ENCODE assay signal across 24 mouse cellular contexts in genomic region chr13:26745059-26745759, GRCm38 (mm10). TPM values are rescaled to one million over a fixed set of nuclear protein-coding genes. Genes with fewer than 3 reads are reported as not detected.
DNase-seq lines count a peak whose midpoint lies in the region; ATAC-seq and TF ChIP-seq lines count a peak whose summit lies in the region.
"Had no signal": no experiment of that assay in that cellular context is flagged by ENCODE, and none has a peak within 500 bp of the region (broad histone marks: within the 10 kb centered on the region; RNA-seq: fewer than 3 reads in every experiment).

No protein-coding gene starts in this region.

- H3K36me3 ChIP-seq in forebrain, embryonic 13.5 days (ENCODE audit: poor library complexity, severe bottlenecking), result no peaks in the 10 kb centered on the region
- no peaks in the 10 kb centered on the region for H3K36me3 ChIP-seq in hindbrain, embryonic 12.5 days
- no peaks in the 10 kb centered on the region for H3K36me3 ChIP-seq in midbrain, embryonic 13.5 days
- no peaks in the 10 kb centered on the region for H3K36me3 ChIP-seq in lung, postnatal 0 days (ENCODE audit: insufficient read depth, low read length)
- H3K36me3 ChIP-seq in intestine, postnatal 0 days (ENCODE audit: control insufficient read depth, insufficient read depth), result no peaks in the 10 kb centered on the region
- H3K36me3 ChIP-seq: embryonic facial prominence, embryonic 12.5 days; limb, embryonic 10.5 days; liver, embryonic 12.5 days; lung, embryonic 15.5 days had no signal

- H3K4me2 ChIP-seq in forebrain, embryonic 13.5 days, result no peak overlapping the region
- no peak overlapping the region for H3K4me2 ChIP-seq in hindbrain, embryonic 12.5 days (replicated peaks)
- no peak overlapping the region for H3K4me2 ChIP-seq in midbrain, embryonic 13.5 days (replicated peaks)
- no peak overlapping the region for H3K4me2 ChIP-seq in lung, postnatal 0 days (replicated peaks; ENCODE audit: low read depth, low read length)
- H3K4me2 ChIP-seq in intestine, postnatal 0 days (replicated peaks; ENCODE audit: low read depth), result no peak overlapping the region
- H3K4me2 ChIP-seq: embryonic facial prominence, embryonic 12.5 days; liver, embryonic 12.5 days; lung, embryonic 15.5 days had no signal

- 52% methylated on average over 5 of the region's 5 CpGs for WGBS in forebrain, embryonic 13.5 days
- WGBS in hindbrain, embryonic 12.5 days, result 49% methylated on average over 5 of the region's 5 CpGs
- 19% methylated on average over 5 of the region's 5 CpGs for WGBS in midbrain, embryonic 13.5 days
- WGBS in lung, postnatal 0 days, result 85% methylated on average over 5 of the region's 5 CpGs
- 82% methylated on average over 5 of the region's 5 CpGs for whole genome bisulfite sequencing in intestine, postnatal 0 days

- H3K27me3 ChIP-seq in forebrain, embryonic 13.5 days, result no peaks in the 10 kb centered on the region
- no peaks in the 10 kb centered on the region for H3K27me3 ChIP-seq in hindbrain, embryonic 12.5 days
- H3K27me3 ChIP-seq in midbrain, embryonic 13.5 days, result no peaks in the 10 kb centered on the region
- H3K27me3 ChIP-seq in lung, postnatal 0 days (replicated peaks; ENCODE audit: insufficient read depth, low read length), result no peaks in the 10 kb centered on the region
- H3K27me3 ChIP-seq in intestine, postnatal 0 days (replicated peaks; ENCODE audit: control insufficient read depth, insufficient read depth, low read length), result no peaks in the 10 kb centered on the region
- H3K27me3 ChIP-seq: embryonic facial prominence, embryonic 12.5 days; liver, embryonic 12.5 days; lung, embryonic 15.5 days had no signal

- H3K9me3 ChIP-seq in forebrain, embryonic 13.5 days (replicated peaks), result no peaks in the 10 kb centered on the region
- H3K9me3 ChIP-seq in hindbrain, embryonic 12.5 days (replicated peaks), result no peaks in the 10 kb centered on the region
- H3K9me3 ChIP-seq in midbrain, embryonic 13.5 days, result no peaks in the 10 kb centered on the region
- H3K9me3 ChIP-seq in lung, postnatal 0 days (ENCODE audit: low read length), result no peaks in the 10 kb centered on the region
- no peaks in the 10 kb centered on the region for H3K9me3 ChIP-seq in intestine, postnatal 0 days (ENCODE audit: control insufficient read depth)
- H3K9me3 ChIP-seq: embryonic facial prominence, embryonic 12.5 days; limb, embryonic 10.5 days; liver, embryonic 12.5 days; lung, embryonic 15.5 days had no signal

- peak; percentile 33 for DNase-seq in retina, embryonic 14.5 days (ENCODE audit: low spot score)
- no peak for DNase-seq in lung, postnatal 0 days (ENCODE audit: low spot score)
- DNase-seq in adrenal gland, postnatal 36 days, result no peak
- DNase-seq: adrenal gland, postnatal 10 days; cerebellum, postnatal 25 days; kidney, adult 2 months; thymus, postnatal 14 days had no signal

- peak overlapping the region; percentile 82 for H3K27ac ChIP-seq in forebrain, embryonic 13.5 days
- peak overlapping the region; percentile 65 for H3K27ac ChIP-seq in hindbrain, embryonic 12.5 days
- peak overlapping the region; percentile 78 for H3K27ac ChIP-seq in midbrain, embryonic 13.5 days
- no peak overlapping the region for H3K27ac ChIP-seq in lung, postnatal 0 days (ENCODE audit: low read length)
- H3K27ac ChIP-seq in intestine, postnatal 0 days (ENCODE audit: low read depth, low read length), result no peak overlapping the region
- H3K27ac ChIP-seq: embryonic facial prominence, embryonic 12.5 days; limb, embryonic 10.5 days; liver, embryonic 12.5 days; lung, embryonic 15.5 days had no signal

- ATAC-seq in forebrain, embryonic 13.5 days, result peak; percentile 64; the same call in 1 of the 2 replicates
- peak; percentile 64 for ATAC-seq in hindbrain, embryonic 12.5 days (ENCODE audit: low FRiP score)
- ATAC-seq in midbrain, embryonic 13.5 days, result peak; percentile 74
- ATAC-seq in lung, postnatal 0 days, result no peak
- no peak for ATAC-seq in intestine, postnatal 0 days
- ATAC-seq: CD4-positive, CD25-positive, alpha-beta regulatory T cell, adult 4 months; liver, embryonic 12.5 days had no signal

- 0 out of 2 replicates have a peak, but pooled peaks cover 11% of the 10 kb centered on the region for H3K4me1 ChIP-seq in forebrain, embryonic 13.5 days
- H3K4me1 ChIP-seq in hindbrain, embryonic 12.5 days, result peaks cover 8% of the 10 kb centered on the region; the same call in 1 of the 2 replicates
- peaks cover 15% of the 10 kb centered on the region for H3K4me1 ChIP-seq in midbrain, embryonic 13.5 days (replicated peaks)
- no peaks in the 10 kb centered on the region for H3K4me1 ChIP-seq in lung, postnatal 0 days (ENCODE audit: insufficient read depth, low read depth, low read length)
- no peaks in the 10 kb centered on the region for H3K4me1 ChIP-seq in intestine, postnatal 0 days (replicated peaks; ENCODE audit: control insufficient read depth, insufficient read depth, low read length)
- H3K4me1 ChIP-seq: embryonic facial prominence, embryonic 12.5 days; limb, embryonic 10.5 days; liver, embryonic 12.5 days; lung, embryonic 15.5 days had no signal

- TF ChIP-seq EP300 in lung, postnatal 0 days (IDR thresholded peaks at IDR 0.05), result no peak

- no peak overlapping the region for H3K9ac ChIP-seq in forebrain, embryonic 13.5 days
- no peak overlapping the region for H3K9ac ChIP-seq in hindbrain, embryonic 12.5 days
- no peak overlapping the region for H3K9ac ChIP-seq in midbrain, embryonic 13.5 days (replicated peaks)
- H3K9ac ChIP-seq in lung, postnatal 0 days (replicated peaks; ENCODE audit: low read depth), result no peak overlapping the region
- H3K9ac ChIP-seq in intestine, postnatal 0 days (ENCODE audit: low read depth, low read length), result no peak overlapping the region
- H3K9ac ChIP-seq: embryonic facial prominence, embryonic 12.5 days; liver, embryonic 12.5 days; lung, embryonic 15.5 days had no signal

- no peak for TF ChIP-seq CTCF in lung, postnatal 0 days (IDR thresholded peaks at IDR 0.05)
- no peak for TF ChIP-seq CTCF in intestine, postnatal 0 days (IDR thresholded peaks at IDR 0.05; ENCODE audit: low read depth)

- no peak overlapping the region for H3K4me3 ChIP-seq in forebrain, embryonic 13.5 days
- H3K4me3 ChIP-seq in hindbrain, embryonic 12.5 days, result no peak overlapping the region
- no peak overlapping the region for H3K4me3 ChIP-seq in midbrain, embryonic 13.5 days (replicated peaks)
- H3K4me3 ChIP-seq in lung, postnatal 0 days (ENCODE audit: low read depth, low read length), result no peak overlapping the region
- no peak overlapping the region for H3K4me3 ChIP-seq in intestine, postnatal 0 days (ENCODE audit: low read depth, low read length)
- H3K4me3 ChIP-seq: embryonic facial prominence, embryonic 12.5 days; limb, embryonic 10.5 days; liver, embryonic 12.5 days; lung, embryonic 15.5 days had no signal

RNA-seq across cellular contexts. Expression of gene Hdgfl1, which starts 24.8 kb away (rescaled TPM):
- polyA plus RNA-seq in forebrain, embryonic 13.5 days (2015; fragmentation: Nextera tagmentation; extraction: Ambion mirVana), result not detected in 2 replicates
- polyA plus RNA-seq in hindbrain, embryonic 12.5 days (2016; fragmentation: Nextera tagmentation; extraction: Ambion mirVana), result not detected in 2 replicates
- polyA plus RNA-seq in midbrain, embryonic 13.5 days (2015; fragmentation: Nextera tagmentation; extraction: Ambion mirVana), result not detected in 2 replicates
- not detected in 2 replicates for polyA plus RNA-seq in lung, postnatal 0 days (2015; fragmentation: Nextera tagmentation; extraction: Ambion mirVana)
- total RNA-seq in adrenal gland, postnatal 36 days (2021), result not detected
- polyA plus RNA-seq in intestine, postnatal 0 days (2015; fragmentation: Nextera tagmentation; extraction: Ambion mirVana), result not detected in 2 replicates
- total RNA-seq: adrenal gland, postnatal 10 days; gastrocnemius, postnatal 4 days; hematopoietic stem cell, adult 5-6 weeks; megakaryocyte, adult 5-6 weeks; MEL had no signal
- polyA plus RNA-seq: CD4-positive, CD25-positive, alpha-beta regulatory T cell, adult 4 months; embryonic facial prominence, embryonic 12.5 days; heart, embryonic 14.5 days; large intestine, adult 2 months; limb, embryonic 10.5 days; liver, embryonic 12.5 days; lung, embryonic 15.5 days; spleen, adult 2 months; stomach, embryonic 16.5 days had no signal

Comparison
In these comparisons a context has a peak if more than half of its experiments do, and no peak if none do; other contexts are left out.
1. ATAC-seq: peak in forebrain, embryonic 13.5 days (single experiment), hindbrain, embryonic 12.5 days (single experiment) and midbrain, embryonic 13.5 days (single experiment); none in lung, postnatal 0 days (single experiment) and intestine, postnatal 0 days (single experiment).
2. H3K27ac ChIP-seq: peak in forebrain, embryonic 13.5 days (single experiment), hindbrain, embryonic 12.5 days (single experiment) and midbrain, embryonic 13.5 days (single experiment); none in lung, postnatal 0 days (single experiment) and intestine, postnatal 0 days (single experiment).